Mouse (Mus musculus) heart, embryonic 10.5 days (tissue): ENCODE measurements around the gene Phex. TPM values are rescaled to one million over a fixed set of nuclear protein-coding genes. Genes with fewer than 3 reads are reported as not detected.

Experiments used
- DNase-seq: peaks from one replicate; pipeline ENCODE4 v3.0.0-alpha.2; 2017; ENCODE audit warnings: low spot score
- H3K27ac ChIP-seq: fragments of 300-500 bp; sonication (generic); 2 replicates; pipeline ENCODE4 v1.5.1; 2016; ENCODE audit warnings: mild to moderate bottlenecking
- H3K27me3 ChIP-seq: fragments of 300-500 bp; sonication (generic); 2 replicates; pipeline ENCODE4 v1.6.1; 2016; ENCODE audit warnings: mild to moderate bottlenecking; ENCODE audit not compliant: poor library complexity, insufficient read depth, severe bottlenecking
- H3K36me3 ChIP-seq: fragments of 300-500 bp; sonication (generic); 2 replicates; pipeline ENCODE4 v1.6.1; 2016; ENCODE audit warnings: mild to moderate bottlenecking, moderate library complexity
- H3K4me1 ChIP-seq: fragments of 300-500 bp; sonication (generic); 2 replicates; pipeline ENCODE4 v1.6.1; 2016; ENCODE audit warnings: mild to moderate bottlenecking
- H3K4me3 ChIP-seq: fragments of 300-500 bp; sonication (generic); 2 replicates; pipeline ENCODE4 v1.5.1; 2016; ENCODE audit warnings: mild to moderate bottlenecking, moderate library complexity
- H3K9me3 ChIP-seq: fragments of 300-500 bp; sonication (generic); 2 replicates; pipeline ENCODE4 v1.6.1; 2016; ENCODE audit warnings: mild to moderate bottlenecking, moderate library complexity
- WGBS: fragments of 180-500 bp; shearing (Covaris S2); methylation state at CpG from one replicate; pipeline ENCODE4 v1.1.7; 2016; 5-methylcytosine and 5-hydroxymethylcytosine counted together
- polyA plus RNA-seq: library from polyadenylated mRNA; unstranded; fragments of >200 nt; fragmentation: Nextera tagmentation; extraction: Ambion mirVana; gene quantifications from 2 replicates; pipeline ENCODE4 v1.2.1, GENCODE M21; 2016

The Phex gene
- polyA plus RNA-seq, 1 experiment from 2014 or later: 0.18 TPM

- WGBS: 43% methylated on average over 6 of the region's 6 CpGs
- Histone ChIP-seq H3K27ac (no peak overlapping the region), H3K4me3 (no peak overlapping the region), H3K9me3 (no peaks in the 10 kb centered on the region), H3K27me3 (no peaks in the 10 kb centered on the region), H3K36me3 (no peaks in the 10 kb centered on the region), H3K4me1 (no peaks in the 10 kb centered on the region)
- no peak for DNase-seq
Measured at GRCm38 (mm10) chrX:157305193-157305851, 109.8 kb downstream of the Phex start.

- Histone ChIP-seq H3K4me3 (no peak overlapping the region), H3K27me3 (no peaks in the 10 kb centered on the region), H3K9me3 (no peaks in the 10 kb centered on the region), H3K27ac (no peak overlapping the region), H3K4me1 (no peaks in the 10 kb centered on the region), H3K36me3 (no peaks in the 10 kb centered on the region)
- DNase-seq: no peak
Measured at GRCm38 (mm10) chrX:157292411-157292810, 122.7 kb downstream of the Phex start.

- DNase-seq: no peak
- WGBS: 64% methylated on average over 1 of the region's 1 CpGs
- H3K4me1 ChIP-seq: no peaks in the 10 kb centered on the region
Measured at GRCm38 (mm10) chrX:157276581-157276980, 138.5 kb downstream of the Phex start.

GRCm38 (mm10) chrX:157273291-157273690, 141.8 kb downstream of the Phex start:
- 82% methylated on average over 3 of the region's 3 CpGs for WGBS
- Histone ChIP-seq H3K27ac (no peak overlapping the region), H3K36me3 (no peaks in the 10 kb centered on the region), H3K27me3 (no peaks in the 10 kb centered on the region), H3K9me3 (no peaks in the 10 kb centered on the region), H3K4me3 (no peak overlapping the region), H3K4me1 (no peaks in the 10 kb centered on the region)
- DNase-seq: no peak

More at GRCm38 (mm10) chrX:157276581-157276980, 138.5 kb downstream of the Phex start:
- Histone ChIP-seq H3K27ac (no peak overlapping the region), H3K36me3 (no peaks in the 10 kb centered on the region), H3K4me3 (no peak overlapping the region), H3K27me3 (no peaks in the 10 kb centered on the region), H3K9me3 (no peaks in the 10 kb centered on the region)

- Histone ChIP-seq H3K4me3 (no peak overlapping the region), H3K4me1 (no peaks in the 10 kb centered on the region), H3K36me3 (no peaks in the 10 kb centered on the region), H3K9me3 (no peaks in the 10 kb centered on the region), H3K27ac (no peak overlapping the region), H3K27me3 (no peaks in the 10 kb centered on the region)
- 74% methylated on average over 3 of the region's 3 CpGs for WGBS
- DNase-seq: no peak
Measured at GRCm38 (mm10) chrX:157271609-157272008, 143.5 kb downstream of the Phex start.

GRCm38 (mm10) chrX:157269726-157270305, 145.3 kb downstream of the Phex start:
- H3K27ac ChIP-seq: no peak overlapping the region
- H3K4me1 ChIP-seq: no peaks in the 10 kb centered on the region
- H3K36me3 ChIP-seq: no peaks in the 10 kb centered on the region
- H3K4me3 ChIP-seq: no peak overlapping the region
- no peak for DNase-seq
- no peaks in the 10 kb centered on the region for H3K9me3 ChIP-seq
- 53% methylated on average over 5 of the region's 5 CpGs for WGBS
- H3K27me3 ChIP-seq: no peaks in the 10 kb centered on the region

GRCm38 (mm10) chrX:157268141-157268540, 147.0 kb downstream of the Phex start:
- no peaks in the 10 kb centered on the region for H3K4me1 ChIP-seq
- DNase-seq: no peak
- H3K27me3 ChIP-seq: no peaks in the 10 kb centered on the region
- 81% methylated on average over 1 of the region's 1 CpGs for WGBS
- no peak overlapping the region for H3K4me3 ChIP-seq
- H3K9me3 ChIP-seq: no peaks in the 10 kb centered on the region
- no peak overlapping the region for H3K27ac ChIP-seq
- no peaks in the 10 kb centered on the region for H3K36me3 ChIP-seq

- no peaks in the 10 kb centered on the region for H3K27me3 ChIP-seq
- H3K36me3 ChIP-seq: no peaks in the 10 kb centered on the region
- WGBS: 72% methylated on average over 1 of the region's 1 CpGs
- H3K4me3 ChIP-seq: no peak overlapping the region
- H3K9me3 ChIP-seq: no peaks in the 10 kb centered on the region
- no peaks in the 10 kb centered on the region for H3K4me1 ChIP-seq
- no peak for DNase-seq
- H3K27ac ChIP-seq: no peak overlapping the region
Measured at GRCm38 (mm10) chrX:157202736-157203135, 212.4 kb downstream of the Phex start.

- H3K9me3 ChIP-seq: no peaks in the 10 kb centered on the region
- H3K27me3 ChIP-seq: no peaks in the 10 kb centered on the region
- no peaks in the 10 kb centered on the region for H3K4me1 ChIP-seq
- WGBS: 76% methylated on average over 4 of the region's 4 CpGs
- no peak overlapping the region for H3K27ac ChIP-seq
- no peaks in the 10 kb centered on the region for H3K36me3 ChIP-seq
- DNase-seq: no peak
- no peak overlapping the region for H3K4me3 ChIP-seq
Measured at GRCm38 (mm10) chrX:157184167-157184566, 230.9 kb downstream of the Phex start.

GRCm38 (mm10) chrX:157180845-157181244, 234.3 kb downstream of the Phex start:
- no peak for DNase-seq
- 91% methylated on average over 1 of the region's 1 CpGs for WGBS
- Histone ChIP-seq H3K27ac (no peak overlapping the region), H3K4me3 (no peak overlapping the region), H3K9me3 (no peaks in the 10 kb centered on the region), H3K4me1 (no peaks in the 10 kb centered on the region), H3K27me3 (no peaks in the 10 kb centered on the region), H3K36me3 (no peaks in the 10 kb centered on the region)

GRCm38 (mm10) chrX:157164142-157164541, 251.0 kb downstream of the Phex start:
- WGBS: 65% methylated on average over 3 of the region's 3 CpGs
- Histone ChIP-seq H3K27me3 (no peaks in the 10 kb centered on the region), H3K4me1 (no peaks in the 10 kb centered on the region), H3K27ac (no peak overlapping the region), H3K36me3 (no peaks in the 10 kb centered on the region), H3K4me3 (no peak overlapping the region), H3K9me3 (no peaks in the 10 kb centered on the region)
- DNase-seq: no peak

- Histone ChIP-seq H3K36me3 (no peaks in the 10 kb centered on the region), H3K4me3 (no peak overlapping the region), H3K27me3 (no peaks in the 10 kb centered on the region), H3K27ac (no peak overlapping the region), H3K4me1 (no peaks in the 10 kb centered on the region), H3K9me3 (no peaks in the 10 kb centered on the region)
- no peak for DNase-seq
- 80% methylated on average over 2 of the region's 2 CpGs for WGBS
Measured at GRCm38 (mm10) chrX:157163394-157163793, 251.7 kb downstream of the Phex start.

- Histone ChIP-seq H3K4me1 (no peaks in the 10 kb centered on the region), H3K27me3 (no peaks in the 10 kb centered on the region), H3K27ac (no peak overlapping the region), H3K4me3 (no peak overlapping the region), H3K9me3 (no peaks in the 10 kb centered on the region), H3K36me3 (no peaks in the 10 kb centered on the region)
- no peak for DNase-seq
Measured at GRCm38 (mm10) chrX:157144675-157145074, 270.4 kb downstream of the Phex start.

- WGBS: 74% methylated on average over 6 of the region's 6 CpGs
- no peaks in the 10 kb centered on the region for H3K27me3 ChIP-seq
- DNase-seq: no peak
- H3K4me1 ChIP-seq: no peaks in the 10 kb centered on the region
- no peaks in the 10 kb centered on the region for H3K36me3 ChIP-seq
- H3K4me3 ChIP-seq: no peak overlapping the region
- H3K27ac ChIP-seq: no peak overlapping the region
- H3K9me3 ChIP-seq: no peaks in the 10 kb centered on the region
Measured at GRCm38 (mm10) chrX:157139601-157140000, 275.5 kb downstream of the Phex start.
